Comparison of ENCODE assay signal across 14 mouse cellular contexts in the genomic region with DNA sequence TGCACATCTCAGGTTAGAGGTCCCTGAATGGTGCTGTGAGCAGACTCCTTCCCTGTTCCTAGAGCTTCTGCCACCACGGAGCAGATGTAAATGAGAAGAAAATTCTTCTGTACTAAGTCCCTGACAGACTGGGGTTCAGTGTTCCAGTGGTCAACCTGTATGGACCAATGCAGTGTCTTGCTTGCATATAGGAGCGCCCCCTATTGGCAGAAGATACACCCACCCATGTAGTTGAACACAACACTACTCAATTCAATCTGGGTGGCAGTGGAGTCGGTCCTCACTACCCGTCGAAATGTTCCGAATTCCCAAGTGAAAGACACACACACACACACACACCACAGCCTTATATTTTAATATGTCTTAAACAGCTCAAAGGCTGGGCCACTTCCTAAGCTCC.
DNase-seq lines count a peak whose midpoint lies in the region; ATAC-seq lines count a peak whose summit lies in the region.
"Had no signal": no experiment of that assay in that cellular context is flagged by ENCODE, and none has a peak within 500 bp of the region (broad histone marks: within the 10 kb centered on the region; RNA-seq: fewer than 3 reads in every experiment).

No protein-coding gene starts in this region.

- DNase-seq in hindbrain, embryonic 11.5 days (ENCODE audit: low spot score), result peak; percentile 10
- DNase-seq in lung, postnatal 36 days, result peak; percentile 45
- DNase-seq in lung, postnatal 25 days (ENCODE audit: low spot score), result no peak
- DNase-seq in ES-CJ7 (ENCODE audit: low read depth, low spot score), result peak; percentile 52
- DNase-seq in naive thymus-derived CD4-positive, alpha-beta T cell, adult 2 months (ENCODE audit: low read depth), result peak; percentile 40
- no peak for DNase-seq in adrenal gland, adult 2 months
- no peak for DNase-seq in adipocyte (ENCODE audit: low spot score)
- DNase-seq: adrenal gland, postnatal 36 days; cerebellum, postnatal 10 days; liver, embryonic 13.5 days had no signal

- no peaks in the 10 kb centered on the region for H3K36me3 ChIP-seq in hindbrain, embryonic 11.5 days (ENCODE audit: control insufficient read depth, insufficient read depth, low read length)
- H3K36me3 ChIP-seq in hindbrain, embryonic 12.5 days, result no peaks in the 10 kb centered on the region
- H3K36me3 ChIP-seq: embryonic facial prominence, embryonic 15.5 days; intestine, embryonic 15.5 days; liver, embryonic 13.5 days had no signal

- H3K27ac ChIP-seq in hindbrain, embryonic 11.5 days (ENCODE audit: low read depth, low read length), result no peak overlapping the region
- no peak overlapping the region for H3K27ac ChIP-seq in hindbrain, embryonic 12.5 days
- H3K27ac ChIP-seq: embryonic facial prominence, embryonic 15.5 days; intestine, embryonic 15.5 days; liver, embryonic 13.5 days had no signal

- H3K27me3 ChIP-seq in hindbrain, embryonic 11.5 days (ENCODE audit: control insufficient read depth, insufficient read depth, low read length), result no peaks in the 10 kb centered on the region
- H3K27me3 ChIP-seq in hindbrain, embryonic 12.5 days, result no peaks in the 10 kb centered on the region
- H3K27me3 ChIP-seq: embryonic facial prominence, embryonic 15.5 days; intestine, embryonic 15.5 days; liver, embryonic 13.5 days had no signal

- H3K9ac ChIP-seq in hindbrain, embryonic 11.5 days (ENCODE audit: low read depth, low read length), result no peak overlapping the region
- H3K9ac ChIP-seq in hindbrain, embryonic 12.5 days, result no peak overlapping the region
- H3K9ac ChIP-seq: embryonic facial prominence, embryonic 15.5 days; intestine, embryonic 15.5 days; liver, embryonic 13.5 days had no signal

- no peak overlapping the region for H3K4me3 ChIP-seq in hindbrain, embryonic 11.5 days (ENCODE audit: low read depth, low read length)
- no peak overlapping the region for H3K4me3 ChIP-seq in hindbrain, embryonic 12.5 days
- H3K4me3 ChIP-seq: embryonic facial prominence, embryonic 15.5 days; intestine, embryonic 15.5 days; liver, embryonic 13.5 days had no signal

- 77% methylated on average over 6 of the region's 6 CpGs for WGBS in hindbrain, embryonic 11.5 days
- 79% methylated on average over 6 of the region's 6 CpGs for WGBS in hindbrain, embryonic 12.5 days

- ATAC-seq in hindbrain, embryonic 11.5 days (ENCODE audit: low FRiP score), result no peak
- ATAC-seq in hindbrain, embryonic 12.5 days (ENCODE audit: low FRiP score), result no peak
- ATAC-seq: intestine, embryonic 15.5 days had no signal

- no peaks in the 10 kb centered on the region for H3K9me3 ChIP-seq in hindbrain, embryonic 11.5 days (ENCODE audit: control insufficient read depth, low read length)
- H3K9me3 ChIP-seq in hindbrain, embryonic 12.5 days (replicated peaks), result no peaks in the 10 kb centered on the region
- H3K9me3 ChIP-seq: embryonic facial prominence, embryonic 15.5 days; intestine, embryonic 15.5 days; liver, embryonic 13.5 days had no signal

- no peaks in the 10 kb centered on the region for H3K4me1 ChIP-seq in hindbrain, embryonic 11.5 days (replicated peaks; ENCODE audit: control insufficient read depth, insufficient read depth, low read length)
- H3K4me1 ChIP-seq in hindbrain, embryonic 12.5 days, result no peaks in the 10 kb centered on the region

- H3K4me2 ChIP-seq in hindbrain, embryonic 11.5 days (replicated peaks; ENCODE audit: low read depth, low read length), result no peak overlapping the region
- H3K4me2 ChIP-seq in hindbrain, embryonic 12.5 days (replicated peaks), result no peak overlapping the region
- H3K4me2 ChIP-seq: embryonic facial prominence, embryonic 15.5 days; intestine, embryonic 15.5 days; liver, embryonic 13.5 days; midbrain, embryonic 11.5 days had no signal

Comparison
In these comparisons a context has a peak if more than half of its experiments do, and no peak if none do; other contexts are left out.
1. DNase-seq: peak in hindbrain, embryonic 11.5 days (single experiment), lung, postnatal 36 days (single experiment), ES-CJ7 (single experiment) and naive thymus-derived CD4-positive, alpha-beta T cell, adult 2 months (single experiment); none in lung, postnatal 25 days (single experiment), adrenal gland, adult 2 months (single experiment) and adipocyte (single experiment).